Mouse (Mus musculus): ENCODE results near the gene Flnb. TPM values are rescaled to one million over a fixed set of nuclear protein-coding genes. Genes with fewer than 3 reads are reported as not detected.

Gene Flnb
- polyA plus RNA-seq, 1 experiment from 2014 or later = 16.0 TPM

- H3K27ac ChIP-seq (ENCODE audit: low read length) = peak overlapping the region; percentile 73
- peaks cover 20% of the 10 kb centered on the region for H3K4me1 ChIP-seq (replicated peaks; ENCODE audit: control insufficient read depth, insufficient read depth, low read length)
- WGBS = 68% methylated on average over 9 of the region's 9 CpGs
- ATAC-seq (ENCODE audit: low read depth) = peak; percentile 53
- H3K9ac ChIP-seq (ENCODE audit: low read length) = no peak overlapping the region
- peaks cover 28% of the 10 kb centered on the region for H3K36me3 ChIP-seq (ENCODE audit: control insufficient read depth, insufficient read depth, low read length)
- 0 out of 2 replicates have a peak overlapping the region, but pooled peaks have one; percentile 9 for H3K4me2 ChIP-seq (ENCODE audit: low read depth, low read length)
- no peak overlapping the region for H3K4me3 ChIP-seq (ENCODE audit: low read length)
- no peaks in the 10 kb centered on the region for H3K9me3 ChIP-seq (ENCODE audit: control insufficient read depth, low read length)
- no peaks in the 10 kb centered on the region for H3K27me3 ChIP-seq (ENCODE audit: control insufficient read depth, insufficient read depth, low read depth, low read length)
These were observed 78.4 kb downstream of the Flnb start for GRCm38 (mm10) chr14:7896126-7896525.

GRCm38 (mm10) chr14:7896699-7897098 is 78.9 kb downstream of the Flnb start:
- Histone ChIP-seq H3K27ac (ENCODE audit: low read length) (peak overlapping the region; percentile 73), H3K27me3 (ENCODE audit: control insufficient read depth, insufficient read depth, low read depth, low read length) (no peaks in the 10 kb centered on the region), H3K36me3 (ENCODE audit: control insufficient read depth, insufficient read depth, low read length) (peaks cover 27% of the 10 kb centered on the region), H3K9me3 (ENCODE audit: control insufficient read depth, low read length) (no peaks in the 10 kb centered on the region), H3K4me1 (replicated peaks; ENCODE audit: control insufficient read depth, insufficient read depth, low read length) (peaks cover 25% of the 10 kb centered on the region), H3K9ac (ENCODE audit: low read length) (no peak overlapping the region), H3K4me2 (ENCODE audit: low read depth, low read length) (0 out of 2 replicates have a peak overlapping the region, but pooled peaks have one; percentile 9), H3K4me3 (ENCODE audit: low read length) (no peak overlapping the region)
- 97% methylated on average over 1 of the region's 1 CpGs for WGBS
- no peak for ATAC-seq (ENCODE audit: low read depth)

- H3K4me3 ChIP-seq (ENCODE audit: low read length) = no peak overlapping the region
- H3K9me3 ChIP-seq (ENCODE audit: control insufficient read depth, low read length) = no peaks in the 10 kb centered on the region
- H3K9ac ChIP-seq (ENCODE audit: low read length) = peak overlapping the region; percentile 40
- peak overlapping the region; percentile 35 for H3K4me2 ChIP-seq (ENCODE audit: low read depth, low read length)
- peaks cover 25% of the 10 kb centered on the region for H3K4me1 ChIP-seq (replicated peaks; ENCODE audit: control insufficient read depth, insufficient read depth, low read length)
- peaks cover 5% of the 10 kb centered on the region; the same call in 1 of the 2 replicates for H3K36me3 ChIP-seq (ENCODE audit: control insufficient read depth, insufficient read depth, low read length)
- WGBS = 28% methylated on average over 3 of the region's 3 CpGs
- peak overlapping the region; percentile 82 for H3K27ac ChIP-seq (ENCODE audit: low read length)
- ATAC-seq (ENCODE audit: low read depth) = peak; percentile 24; the same call in 1 of the 2 replicates
- no peaks in the 10 kb centered on the region for H3K27me3 ChIP-seq (ENCODE audit: control insufficient read depth, insufficient read depth, low read depth, low read length)
These were observed 82.2 kb downstream of the Flnb start for GRCm38 (mm10) chr14:7899986-7900385.

DNA sequence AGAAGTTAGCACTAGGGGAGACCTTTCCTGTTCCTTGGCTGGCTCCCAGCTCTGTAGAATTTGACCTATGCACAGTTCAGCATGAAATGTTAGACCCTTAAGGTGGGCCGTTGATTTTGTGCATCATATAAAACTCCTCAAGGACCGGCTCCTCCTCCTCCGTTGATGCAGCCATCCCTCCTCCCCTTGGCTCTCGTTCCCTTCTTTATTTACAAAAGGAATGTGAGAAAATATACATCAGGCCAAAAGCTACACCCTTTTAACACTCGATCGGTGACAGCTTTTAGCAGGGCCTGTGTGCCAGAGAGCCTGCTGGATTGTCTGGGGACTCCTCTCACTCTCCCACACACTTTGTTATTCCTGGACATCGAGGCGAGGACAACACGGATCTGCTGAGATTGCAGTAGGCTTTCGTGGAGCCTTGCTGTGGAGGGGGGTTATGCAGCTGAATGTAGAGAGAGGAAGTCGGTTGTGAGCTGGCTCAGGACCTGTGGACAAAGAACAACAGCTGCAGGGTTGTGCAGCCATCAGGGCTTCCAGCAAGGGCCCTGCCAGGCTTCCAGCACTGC is 82.8 kb downstream of the Flnb start:
- Histone ChIP-seq H3K27ac (ENCODE audit: low read length) (peak overlapping the region; percentile 82), H3K36me3 (ENCODE audit: control insufficient read depth, insufficient read depth, low read length) (peaks cover 5% of the 10 kb centered on the region; the same call in 1 of the 2 replicates), H3K4me1 (replicated peaks; ENCODE audit: control insufficient read depth, insufficient read depth, low read length) (peaks cover 25% of the 10 kb centered on the region), H3K4me3 (ENCODE audit: low read length) (no peak overlapping the region), H3K27me3 (ENCODE audit: control insufficient read depth, insufficient read depth, low read depth, low read length) (no peaks in the 10 kb centered on the region), H3K9ac (ENCODE audit: low read length) (peak overlapping the region; percentile 40), H3K9me3 (ENCODE audit: control insufficient read depth, low read length) (no peaks in the 10 kb centered on the region), H3K4me2 (ENCODE audit: low read depth, low read length) (peak overlapping the region; percentile 35)
- WGBS = 9% methylated on average over 11 of the region's 11 CpGs
- peak; percentile 91 for ATAC-seq (ENCODE audit: low read depth)

- Histone ChIP-seq H3K9me3 (ENCODE audit: control insufficient read depth, low read length) (no peaks in the 10 kb centered on the region), H3K36me3 (ENCODE audit: control insufficient read depth, insufficient read depth, low read length) (peaks cover 1% of the 10 kb centered on the region; the same call in 1 of the 2 replicates), H3K27ac (ENCODE audit: low read length) (no peak overlapping the region), H3K27me3 (ENCODE audit: control insufficient read depth, insufficient read depth, low read depth, low read length) (no peaks in the 10 kb centered on the region), H3K9ac (ENCODE audit: low read length) (no peak overlapping the region), H3K4me1 (replicated peaks; ENCODE audit: control insufficient read depth, insufficient read depth, low read length) (peaks cover 22% of the 10 kb centered on the region), H3K4me2 (ENCODE audit: low read depth, low read length) (no peak overlapping the region), H3K4me3 (ENCODE audit: low read length) (no peak overlapping the region)
- 85% methylated on average over 12 of the region's 12 CpGs for WGBS
- no peak for ATAC-seq (ENCODE audit: low read depth)
These were observed 83.9 kb downstream of the Flnb start for GRCm38 (mm10) chr14:7901484-7902240.

- H3K36me3 ChIP-seq (ENCODE audit: control insufficient read depth, insufficient read depth, low read length) = peaks cover 7% of the 10 kb centered on the region; the same call in 1 of the 2 replicates
- no peak for ATAC-seq (ENCODE audit: low read depth)
These were observed 89.3 kb downstream of the Flnb start for GRCm38 (mm10) chr14:7907058-7907457.

GRCm38 (mm10) chr14:7909472-7909871 is 91.7 kb downstream of the Flnb start:
- H3K36me3 ChIP-seq (ENCODE audit: control insufficient read depth, insufficient read depth, low read length) = peaks cover 7% of the 10 kb centered on the region; the same call in 1 of the 2 replicates
- H3K4me3 ChIP-seq (ENCODE audit: low read length) = no peak overlapping the region
- no peak overlapping the region for H3K27ac ChIP-seq (ENCODE audit: low read length)
- no peak overlapping the region for H3K4me2 ChIP-seq (ENCODE audit: low read depth, low read length)
- ATAC-seq (ENCODE audit: low read depth) = no peak
- H3K9me3 ChIP-seq (ENCODE audit: control insufficient read depth, low read length) = no peaks in the 10 kb centered on the region
- no peaks in the 10 kb centered on the region for H3K27me3 ChIP-seq (ENCODE audit: control insufficient read depth, insufficient read depth, low read depth, low read length)
- H3K9ac ChIP-seq (ENCODE audit: low read length) = no peak overlapping the region
- H3K4me1 ChIP-seq (replicated peaks; ENCODE audit: control insufficient read depth, insufficient read depth, low read length) = peaks cover 6% of the 10 kb centered on the region; the same call in 1 of the 2 replicates
- 72% methylated on average over 10 of the region's 10 CpGs for WGBS

More at GRCm38 (mm10) chr14:7907058-7907457, 89.3 kb downstream of the Flnb start:
- Histone ChIP-seq H3K9ac (ENCODE audit: low read length) (no peak overlapping the region), H3K27ac (ENCODE audit: low read length) (no peak overlapping the region), H3K9me3 (ENCODE audit: control insufficient read depth, low read length) (no peaks in the 10 kb centered on the region), H3K4me3 (ENCODE audit: low read length) (no peak overlapping the region), H3K4me2 (ENCODE audit: low read depth, low read length) (no peak overlapping the region), H3K27me3 (ENCODE audit: control insufficient read depth, insufficient read depth, low read depth, low read length) (no peaks in the 10 kb centered on the region), H3K4me1 (replicated peaks; ENCODE audit: control insufficient read depth, insufficient read depth, low read length) (peaks cover under 1% of the 10 kb centered on the region; the same call in 1 of the 2 replicates)
- 82% methylated on average over 11 of the region's 11 CpGs for WGBS

GRCm38 (mm10) chr14:7913842-7914241 is 96.1 kb downstream of the Flnb start:
- H3K4me1 ChIP-seq (replicated peaks; ENCODE audit: control insufficient read depth, insufficient read depth, low read length) = peaks cover 7% of the 10 kb centered on the region; the same call in 1 of the 2 replicates
- peaks cover 5% of the 10 kb centered on the region; the same call in 1 of the 2 replicates for H3K36me3 ChIP-seq (ENCODE audit: control insufficient read depth, insufficient read depth, low read length)
- no peak for ATAC-seq (ENCODE audit: low read depth)
- H3K27ac ChIP-seq (ENCODE audit: low read length) = no peak overlapping the region
- H3K9me3 ChIP-seq (ENCODE audit: control insufficient read depth, low read length) = no peaks in the 10 kb centered on the region
- no peak overlapping the region for H3K4me2 ChIP-seq (ENCODE audit: low read depth, low read length)
- 55% methylated on average over 7 of the region's 7 CpGs for WGBS
- H3K4me3 ChIP-seq (ENCODE audit: low read length) = no peak overlapping the region
- no peaks in the 10 kb centered on the region for H3K27me3 ChIP-seq (ENCODE audit: control insufficient read depth, insufficient read depth, low read depth, low read length)
- H3K9ac ChIP-seq (ENCODE audit: low read length) = no peak overlapping the region

DNA sequence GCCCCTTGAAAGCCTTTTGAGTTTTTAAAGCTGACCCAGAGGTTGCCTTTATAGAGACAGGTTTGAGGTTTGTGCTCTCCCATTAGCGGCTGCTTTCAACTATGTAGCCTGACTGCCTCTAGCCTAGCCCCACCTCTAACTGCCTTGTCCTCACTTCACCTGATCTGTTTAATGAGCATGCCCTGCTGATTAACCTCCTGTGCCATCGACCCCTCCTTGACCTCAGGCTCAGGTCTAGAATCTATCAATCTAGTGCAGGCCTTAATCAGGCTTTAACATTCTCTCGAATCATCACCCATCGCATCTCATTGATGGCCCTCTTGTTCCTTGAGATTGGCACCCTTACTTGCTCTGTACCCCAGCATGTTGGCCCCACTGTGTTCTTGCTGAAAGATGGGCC is 96.7 kb downstream of the Flnb start:
- H3K36me3 ChIP-seq (ENCODE audit: control insufficient read depth, insufficient read depth, low read length) = peaks cover 5% of the 10 kb centered on the region; the same call in 1 of the 2 replicates
- no peak overlapping the region for H3K9ac ChIP-seq (ENCODE audit: low read length)
- no peaks in the 10 kb centered on the region for H3K9me3 ChIP-seq (ENCODE audit: control insufficient read depth, low read length)
- no peak for ATAC-seq (ENCODE audit: low read depth)
- H3K4me2 ChIP-seq (ENCODE audit: low read depth, low read length) = no peak overlapping the region
- no peaks in the 10 kb centered on the region for H3K27me3 ChIP-seq (ENCODE audit: control insufficient read depth, insufficient read depth, low read depth, low read length)
- peaks cover 13% of the 10 kb centered on the region; the same call in 1 of the 2 replicates for H3K4me1 ChIP-seq (replicated peaks; ENCODE audit: control insufficient read depth, insufficient read depth, low read length)
- no peak overlapping the region for H3K4me3 ChIP-seq (ENCODE audit: low read length)
- no peak overlapping the region for H3K27ac ChIP-seq (ENCODE audit: low read length)
- 54% methylated on average over 4 of the region's 4 CpGs for WGBS

Measured in lung, embryonic 16.5 days (tissue).